Mouse (Mus musculus) C2C12 (cell line): ENCODE results near the gene C1qtnf6. TPM values are rescaled to one million over a fixed set of nuclear protein-coding genes. Genes with fewer than 3 reads are reported as not detected.

Experiments used
- H3K27me3 ChIP-seq: one replicate; pipeline ENCODE4 v1.6.1; 2011; ENCODE audit not compliant: control insufficient read depth, insufficient read depth, insufficient read length
- H3K36me3 ChIP-seq: one replicate; pipeline ENCODE4 v1.6.1; 2011; ENCODE audit not compliant: control insufficient read depth, insufficient read depth
- H3K4me3 ChIP-seq: one replicate; pipeline ENCODE4 v1.5.1; 2011; ENCODE audit warnings: mild to moderate bottlenecking, control low read depth; ENCODE audit not compliant: poor library complexity, insufficient read depth, severe bottlenecking
- H3K79me2 ChIP-seq: one replicate; pipeline ENCODE4 v1.6.1; 2011; ENCODE audit not compliant: control insufficient read depth, insufficient read depth
- H3K79me3 ChIP-seq: one replicate; pipeline ENCODE4 v1.6.1; 2011; ENCODE audit warnings: low read depth, control low read depth
- H3ac ChIP-seq: one replicate; pipeline ENCODE3; 2011; ENCODE audit warnings: low read depth; ENCODE audit not compliant: control insufficient read depth, insufficient read length
- CEBPB ChIP-seq: IDR thresholded peaks from one replicate; pipeline ENCODE4 v1.6.1; 2011; ENCODE audit warnings: low read depth, mild to moderate bottlenecking, control low read depth, moderate library complexity
- CTCF ChIP-seq: IDR thresholded peaks from one replicate; pipeline ENCODE4 v1.5.1; 2011; ENCODE audit not compliant: control insufficient read depth, insufficient read depth, insufficient read length
- FOSL1 ChIP-seq: IDR thresholded peaks from one replicate; pipeline ENCODE4 v1.8.0; 2011; ENCODE audit warnings: mild to moderate bottlenecking, low read length; ENCODE audit not compliant: poor library complexity, insufficient read depth, severe bottlenecking
- MAX ChIP-seq: IDR thresholded peaks from one replicate; pipeline ENCODE4 v1.6.1; 2011; ENCODE audit warnings: mild to moderate bottlenecking, control low read depth
- MYOD1 ChIP-seq: IDR thresholded peaks from one replicate; pipeline ENCODE4 v1.6.1; 2011; ENCODE audit warnings: low read depth; ENCODE audit not compliant: control insufficient read depth, insufficient read length
- MYOG ChIP-seq: IDR thresholded peaks from one replicate; pipeline ENCODE4 v1.6.1; 2011; ENCODE audit not compliant: control insufficient read depth, insufficient read length; ENCODE audit errors: extremely low read depth
- USF1 ChIP-seq: IDR thresholded peaks from one replicate; pipeline ENCODE4 v1.6.1; 2011; ENCODE audit warnings: low read depth, mild to moderate bottlenecking, control low read depth, moderate library complexity
- polyA plus RNA-seq: library from polyadenylated mRNA; unstranded; fragments of >200 nt; fragmentation: generic; extraction: Trizol; gene quantifications from one replicate; pipeline ENCODE4 v1.2.1, GENCODE M21; 2012; ENCODE audit warnings: missing spikeins

Gene C1qtnf6
- polyA plus RNA-seq, 1 experiment = 17.5 TPM

DNA sequence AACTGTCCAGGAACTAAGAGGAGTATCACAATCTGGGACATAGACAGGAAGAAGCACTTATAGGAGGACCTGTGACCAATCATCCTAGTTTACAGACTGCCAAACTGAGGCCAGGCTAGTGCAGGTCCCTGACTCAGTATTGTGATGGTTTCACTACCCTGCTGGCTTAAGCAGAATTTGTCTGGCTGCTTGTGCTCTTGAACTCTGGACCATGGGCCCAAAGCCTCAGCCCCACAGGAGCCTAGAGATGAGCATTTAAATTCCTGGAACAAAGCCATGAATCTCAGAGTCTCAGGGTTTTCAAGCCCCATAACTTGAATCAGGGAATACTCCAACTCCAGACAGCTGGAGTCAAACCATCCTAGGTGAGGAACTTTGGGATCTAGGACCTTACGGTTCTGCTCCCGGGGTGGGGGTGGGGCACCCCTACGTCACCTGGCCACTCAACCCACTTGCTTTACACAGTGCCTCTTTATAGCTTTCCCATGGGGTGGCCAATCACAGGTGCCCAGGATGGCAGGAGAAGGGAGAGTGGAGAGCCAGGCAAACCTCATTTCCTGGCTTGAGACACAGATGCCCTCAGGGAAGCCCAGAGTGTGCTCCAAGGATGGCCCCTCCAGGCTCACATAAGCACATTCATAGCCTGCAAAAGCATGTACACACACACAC, 11.0 kb upstream of the C1qtnf6 start:
- H3K27me3 ChIP-seq = peaks cover 56% of the 10 kb centered on the region
- H3K79me2 ChIP-seq = no peaks in the 10 kb centered on the region
- TF ChIP-seq MAX (no peak), CEBPB (no peak), FOSL1 (no peak), MYOG (no peak), CTCF (no peak), MYOD1 (no peak), USF1 (no peak)
- no peaks in the 10 kb centered on the region for H3K36me3 ChIP-seq
- H3ac ChIP-seq = no peak overlapping the region
- no peak overlapping the region for H3K4me3 ChIP-seq
- no peaks in the 10 kb centered on the region for H3K79me3 ChIP-seq

DNA sequence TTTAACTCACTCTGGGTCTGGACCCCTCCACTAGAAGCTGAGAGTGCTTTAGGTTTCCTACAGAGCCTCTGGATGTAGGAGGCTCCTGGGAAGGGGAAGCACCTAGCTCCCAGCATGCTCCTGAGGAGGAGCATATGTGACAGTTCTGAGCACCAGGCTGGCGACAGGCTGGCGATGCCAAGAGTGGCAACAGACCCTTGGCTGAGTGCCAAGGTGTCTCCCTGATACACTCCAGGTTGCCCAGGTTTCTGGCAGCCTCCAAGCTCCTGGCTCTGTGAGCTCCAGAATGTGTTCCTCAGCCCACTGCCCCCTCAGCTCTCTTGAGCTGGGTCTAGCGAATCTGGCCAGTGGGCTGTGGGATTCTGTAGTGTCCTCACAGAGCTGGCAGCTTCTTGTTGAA, 10.4 kb upstream of the C1qtnf6 start:
- peaks cover 59% of the 10 kb centered on the region for H3K27me3 ChIP-seq

DNA sequence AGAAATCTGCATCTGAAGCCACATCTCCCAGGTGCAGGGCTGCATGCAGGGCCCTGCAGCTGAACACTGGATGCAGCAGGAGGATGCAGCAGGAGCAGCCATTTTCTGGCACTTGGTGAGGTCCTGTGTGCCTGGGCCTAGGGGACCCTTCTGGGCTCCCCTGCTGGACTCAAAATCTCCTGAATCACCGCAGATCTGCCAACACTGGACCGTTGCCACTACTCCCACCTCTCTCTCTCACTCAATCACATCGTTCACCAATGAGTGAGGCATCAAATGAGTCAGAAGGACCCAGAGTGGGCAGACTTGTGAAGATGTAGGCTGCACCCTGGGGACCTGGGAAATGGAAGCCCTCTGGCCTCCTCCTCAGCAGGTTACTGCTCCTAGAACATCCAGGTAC, 9.8 kb upstream of the C1qtnf6 start:
- Histone ChIP-seq H3K4me3 (no peak overlapping the region), H3K36me3 (no peaks in the 10 kb centered on the region), H3K27me3 (peaks cover 59% of the 10 kb centered on the region), H3ac (no peak overlapping the region), H3K79me3 (no peaks in the 10 kb centered on the region), H3K79me2 (no peaks in the 10 kb centered on the region)
- no peak for TF ChIP-seq CTCF
- TF ChIP-seq USF1 = no peak

More for the DNA sequence above, 10.4 kb upstream of the C1qtnf6 start:
- no peak overlapping the region for H3ac ChIP-seq
- H3K79me3 ChIP-seq = no peaks in the 10 kb centered on the region
- H3K79me2 ChIP-seq = no peaks in the 10 kb centered on the region
- TF ChIP-seq FOSL1 = no peak
- no peak for TF ChIP-seq MYOD1
- no peak for TF ChIP-seq CEBPB
- no peak for TF ChIP-seq USF1
- TF ChIP-seq MAX = no peak
- TF ChIP-seq MYOG = no peak
- no peak for TF ChIP-seq CTCF
- H3K36me3 ChIP-seq = no peaks in the 10 kb centered on the region
- H3K4me3 ChIP-seq = no peak overlapping the region

DNA sequence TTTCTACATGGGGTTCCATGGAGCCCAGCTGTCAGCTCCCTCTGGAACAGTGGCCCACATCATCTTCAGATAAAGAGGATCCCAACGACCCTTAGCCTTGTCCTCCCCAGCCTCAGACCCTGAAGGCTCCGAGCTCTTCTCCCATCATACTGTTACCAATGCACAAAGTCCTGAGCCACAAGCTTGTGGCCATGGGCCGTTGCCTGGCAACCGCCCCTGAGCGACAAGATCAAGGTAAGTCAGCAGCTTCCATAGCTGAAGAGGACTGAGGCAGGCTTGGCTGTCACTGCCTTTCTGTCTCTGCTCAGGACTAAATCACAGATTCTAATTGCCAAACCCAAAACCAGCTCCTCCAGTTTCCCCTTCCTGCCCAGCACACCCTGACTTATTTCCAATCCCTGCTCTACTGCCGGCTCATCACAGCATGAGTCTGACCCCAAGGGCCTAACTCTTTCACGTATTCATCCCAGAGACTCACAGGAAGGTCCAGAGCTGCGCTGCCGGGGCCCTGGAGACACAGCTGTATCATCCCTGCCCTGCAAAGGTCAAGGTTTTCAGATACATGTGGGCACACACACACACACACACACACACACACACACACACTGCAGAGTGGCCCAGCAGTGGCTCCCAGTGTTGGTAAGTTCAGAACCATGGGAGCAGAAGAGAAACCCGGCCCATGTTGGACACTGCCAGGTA, 4.7 kb upstream of the C1qtnf6 start:
- H3ac ChIP-seq = no peak overlapping the region
- TF ChIP-seq CTCF (no peak), FOSL1 (no peak), USF1 (no peak), MYOD1 (no peak)

DNA sequence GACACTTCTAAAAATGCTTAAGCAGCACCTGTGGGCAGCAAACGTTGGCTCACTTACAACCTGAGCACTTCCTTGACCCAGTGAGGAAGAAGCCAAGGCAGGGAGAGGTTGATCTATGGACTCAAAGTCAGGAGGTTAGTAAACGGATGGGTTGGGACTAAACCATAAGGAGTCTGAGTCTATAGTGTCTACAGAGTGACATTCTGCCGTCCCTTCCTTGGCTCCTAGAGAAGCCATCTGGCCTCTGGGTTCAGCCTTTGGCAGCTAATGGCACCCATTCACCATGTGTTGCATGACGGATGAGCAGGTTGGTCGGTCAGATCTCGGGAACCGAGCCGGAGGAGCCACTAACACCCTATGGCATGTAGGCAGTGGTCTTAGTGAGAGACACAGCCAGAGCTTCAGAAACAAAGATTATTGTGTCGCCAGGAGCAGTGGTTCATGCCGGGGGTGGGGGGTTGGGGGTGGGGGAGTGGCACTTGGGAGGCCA, 2.2 kb upstream of the C1qtnf6 start:
- Histone ChIP-seq H3K79me3 (peaks cover 5% of the 10 kb centered on the region), H3K79me2 (peaks cover 9% of the 10 kb centered on the region), H3K4me3 (no peak overlapping the region), H3K36me3 (no peaks in the 10 kb centered on the region), H3ac (no peak overlapping the region), H3K27me3 (peaks cover 20% of the 10 kb centered on the region)
- no peak for TF ChIP-seq CEBPB
- no peak for TF ChIP-seq USF1
- no peak for TF ChIP-seq MAX
- TF ChIP-seq FOSL1 = no peak
- no peak for TF ChIP-seq MYOD1

More for the DNA sequence above, 4.7 kb upstream of the C1qtnf6 start:
- no peaks in the 10 kb centered on the region for H3K36me3 ChIP-seq
- H3K79me3 ChIP-seq = no peaks in the 10 kb centered on the region
- peaks cover 40% of the 10 kb centered on the region for H3K27me3 ChIP-seq
- H3K4me3 ChIP-seq = no peak overlapping the region
- H3K79me2 ChIP-seq = no peaks in the 10 kb centered on the region

DNA sequence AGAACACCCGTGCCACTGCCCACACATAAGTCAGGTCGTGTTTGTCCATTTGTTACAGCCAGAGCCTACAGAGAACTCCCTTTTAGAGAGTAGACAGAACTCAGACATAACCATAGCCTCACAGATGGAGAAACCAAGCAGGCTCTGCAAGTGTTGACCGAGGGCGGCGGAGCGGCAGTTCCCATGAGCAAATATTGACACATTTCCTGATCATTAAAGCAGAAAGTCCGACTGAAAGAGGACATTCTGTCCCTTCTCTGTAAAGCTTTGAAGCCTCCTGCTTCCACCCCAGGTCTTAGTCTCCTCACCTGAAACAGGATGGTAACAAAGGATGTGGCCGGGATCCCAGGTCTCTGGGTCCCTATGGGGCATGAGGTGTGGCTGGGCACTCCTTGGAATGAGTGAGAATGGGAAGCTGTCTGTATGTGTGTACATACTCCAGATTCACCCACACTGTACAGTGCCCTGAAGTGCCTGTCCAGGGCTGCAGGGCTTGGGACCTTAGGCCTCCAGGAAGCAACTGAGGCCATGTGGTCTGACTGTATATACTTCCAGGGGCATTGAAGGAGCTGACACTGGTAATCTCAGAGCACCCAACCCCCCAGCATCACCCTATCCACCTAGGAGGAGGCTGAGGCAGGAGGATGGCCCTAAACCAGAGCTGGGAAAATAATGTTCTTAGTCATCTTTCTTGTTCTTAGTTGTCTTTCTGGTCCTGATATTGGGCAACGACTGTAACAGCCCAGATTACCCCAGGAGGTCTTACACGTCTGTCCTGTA, 1.5 kb upstream of the C1qtnf6 start:
- peaks cover 5% of the 10 kb centered on the region for H3K79me3 ChIP-seq
- peaks cover 14% of the 10 kb centered on the region for H3K27me3 ChIP-seq
- H3K79me2 ChIP-seq = peaks cover 15% of the 10 kb centered on the region
- no peak for TF ChIP-seq USF1
- TF ChIP-seq CTCF = no peak
- TF ChIP-seq FOSL1 = no peak
- TF ChIP-seq MYOD1 = no peak
- TF ChIP-seq MAX = no peak
- TF ChIP-seq CEBPB = no peak
- no peak for TF ChIP-seq MYOG
- no peaks in the 10 kb centered on the region for H3K36me3 ChIP-seq
- no peak overlapping the region for H3ac ChIP-seq
- no peak overlapping the region for H3K4me3 ChIP-seq
